Comparison of ENCODE assay signal across 16 mouse cellular contexts in genomic region chr10:43099229-43099628, GRCm38 (mm10).
DNase-seq lines count a peak whose midpoint lies in the region; ATAC-seq and TF ChIP-seq lines count a peak whose summit lies in the region.
"Had no signal": no experiment of that assay in that cellular context is flagged by ENCODE, and none has a peak within 500 bp of the region (broad histone marks: within the 10 kb centered on the region; RNA-seq: fewer than 3 reads in every experiment).

No protein-coding gene starts in this region.

- peaks cover 26% of the 10 kb centered on the region for H3K4me1 ChIP-seq in heart, embryonic 10.5 days
- 0 out of 2 replicates have a peak, but pooled peaks cover 4% of the 10 kb centered on the region for H3K4me1 ChIP-seq in kidney, postnatal 0 days (replicated peaks; ENCODE audit: insufficient read depth, low read length)
- H3K4me1 ChIP-seq in limb, embryonic 10.5 days: peaks cover 46% of the 10 kb centered on the region
- H3K4me1 ChIP-seq: liver, embryonic 13.5 days; stomach, embryonic 15.5 days had no signal

- no peak for TF ChIP-seq CTCF in kidney, postnatal 0 days (IDR thresholded peaks at IDR 0.05; ENCODE audit: low read depth)

- peak; percentile 55 to 68 for DNase-seq in cerebellum, postnatal 10 days
- DNase-seq in cerebellum, adult 11-12 months: no peak
- DNase-seq in heart, postnatal 10 days: peak; percentile 33 to 34
- no peak for DNase-seq in heart, embryonic 10.5 days (ENCODE audit: low spot score)
- peak; percentile 51 for DNase-seq in brain, adult 2 months (ENCODE audit: low read depth, low spot score)
- DNase-seq in kidney, postnatal 0 days (ENCODE audit: low spot score): peak; percentile 38
- no peak for DNase-seq in limb, embryonic 10.5 days (ENCODE audit: low spot score)
- no peak for DNase-seq in heart, adult 11 months
- DNase-seq: heart, postnatal 36 days; liver, embryonic 13.5 days; retina, postnatal 1 day had no signal

- H3K36me3 ChIP-seq in heart, embryonic 10.5 days: no peaks in the 10 kb centered on the region
- no peaks in the 10 kb centered on the region for H3K36me3 ChIP-seq in kidney, postnatal 0 days (ENCODE audit: insufficient read depth, low read length)
- no peaks in the 10 kb centered on the region for H3K36me3 ChIP-seq in limb, embryonic 10.5 days
- H3K36me3 ChIP-seq: hindbrain, embryonic 15.5 days; limb, embryonic 12.5 days; liver, embryonic 13.5 days; midbrain, embryonic 13.5 days; stomach, embryonic 15.5 days had no signal

- H3K27ac ChIP-seq in heart, embryonic 10.5 days: no peak overlapping the region
- H3K27ac ChIP-seq in kidney, postnatal 0 days: no peak overlapping the region
- H3K27ac ChIP-seq in limb, embryonic 10.5 days: no peak overlapping the region
- H3K27ac ChIP-seq: hindbrain, embryonic 15.5 days; limb, embryonic 12.5 days; liver, embryonic 13.5 days; stomach, embryonic 15.5 days had no signal

- no peaks in the 10 kb centered on the region for H3K9me3 ChIP-seq in heart, embryonic 10.5 days
- no peaks in the 10 kb centered on the region for H3K9me3 ChIP-seq in kidney, postnatal 0 days (replicated peaks; ENCODE audit: low read length)
- H3K9me3 ChIP-seq in limb, embryonic 10.5 days (replicated peaks): no peaks in the 10 kb centered on the region
- H3K9me3 ChIP-seq: hindbrain, embryonic 15.5 days; limb, embryonic 12.5 days; liver, embryonic 13.5 days; midbrain, embryonic 13.5 days; stomach, embryonic 15.5 days had no signal

- ATAC-seq in kidney, postnatal 0 days (replicated peaks; ENCODE audit: low FRiP score, low read depth): no peak
- ATAC-seq: intestine, embryonic 16.5 days; midbrain, embryonic 13.5 days had no signal

- 63% methylated on average over 6 of the region's 6 CpGs for WGBS in heart, embryonic 10.5 days
- WGBS in kidney, postnatal 0 days: 54% methylated on average over 6 of the region's 6 CpGs
- WGBS in limb, embryonic 10.5 days: 88% methylated on average over 6 of the region's 6 CpGs

- intact Hi-C loops in heart, postnatal 10 days (cut with DNase I): no loop called here

- no peak overlapping the region for H3K4me3 ChIP-seq in heart, embryonic 10.5 days
- H3K4me3 ChIP-seq in kidney, postnatal 0 days (replicated peaks; ENCODE audit: low read depth, low read length): no peak overlapping the region
- H3K4me3 ChIP-seq in limb, embryonic 10.5 days: no peak overlapping the region
- H3K4me3 ChIP-seq: hindbrain, embryonic 15.5 days; limb, embryonic 12.5 days; liver, embryonic 13.5 days; midbrain, embryonic 13.5 days; stomach, embryonic 15.5 days had no signal

- H3K9ac ChIP-seq in kidney, postnatal 0 days (ENCODE audit: low read depth, low read length): no peak overlapping the region
- H3K9ac ChIP-seq: hindbrain, embryonic 15.5 days; limb, embryonic 12.5 days; liver, embryonic 13.5 days; midbrain, embryonic 13.5 days; stomach, embryonic 15.5 days had no signal

- no peak overlapping the region for H3K4me2 ChIP-seq in kidney, postnatal 0 days (ENCODE audit: low read length)
- H3K4me2 ChIP-seq: hindbrain, embryonic 15.5 days; limb, embryonic 12.5 days; liver, embryonic 13.5 days; midbrain, embryonic 13.5 days; stomach, embryonic 15.5 days had no signal

- no peaks in the 10 kb centered on the region for H3K27me3 ChIP-seq in heart, embryonic 10.5 days (ENCODE audit: insufficient read depth, poor library complexity, severe bottlenecking)
- H3K27me3 ChIP-seq in kidney, postnatal 0 days (ENCODE audit: insufficient read depth, low read length): no peaks in the 10 kb centered on the region
- H3K27me3 ChIP-seq in limb, embryonic 10.5 days (ENCODE audit: low read depth, poor library complexity, severe bottlenecking): no peaks in the 10 kb centered on the region
- H3K27me3 ChIP-seq: hindbrain, embryonic 15.5 days; liver, embryonic 13.5 days; midbrain, embryonic 13.5 days; stomach, embryonic 15.5 days had no signal

Comparison
In these comparisons a context has a peak if more than half of its experiments do, and no peak if none do; other contexts are left out.
1. DNase-seq: peak in cerebellum, postnatal 10 days (2 of 2), heart, postnatal 10 days (2 of 2), brain, adult 2 months (single experiment) and kidney, postnatal 0 days (single experiment); none in cerebellum, adult 11-12 months (single experiment), heart, embryonic 10.5 days (single experiment), limb, embryonic 10.5 days (single experiment) and heart, adult 11 months (single experiment).